Mouse (Mus musculus) heart, embryonic 16.5 days (tissue): ENCODE data around the gene 2010300C02Rik. TPM values are rescaled to one million over a fixed set of nuclear protein-coding genes. Genes with fewer than 3 reads are reported as not detected.

Experiments
- ATAC-seq: fragments of 200-750 bp; cut with Nextera tagmentation; replicated peaks from 2 replicates; pipeline ENCODE4 v1.8.0; 2017; ENCODE audit warnings: moderate number of reproducible peaks; ENCODE audit not compliant: insufficient read depth, low FRiP score; ENCODE audit errors: extremely low read depth
- H3K27ac ChIP-seq: fragments of 300-500 bp; sonication (generic); 2 replicates; pipeline ENCODE4 v1.5.1; 2014; ENCODE audit warnings: mild to moderate bottlenecking, low read length, control low read depth, moderate library complexity
- H3K27me3 ChIP-seq: fragments of 300-500 bp; sonication (generic); 2 replicates; pipeline ENCODE4 v1.6.1; 2014; ENCODE audit warnings: low read length, mixed read lengths; ENCODE audit not compliant: control insufficient read depth, insufficient read depth
- H3K36me3 ChIP-seq: fragments of 300-500 bp; sonication (generic); 2 replicates; pipeline ENCODE4 v1.6.1; 2014; ENCODE audit not compliant: control insufficient read depth, insufficient read depth
- H3K4me1 ChIP-seq: fragments of 300-500 bp; sonication (generic); 2 replicates; pipeline ENCODE4 v1.6.1; 2014; ENCODE audit warnings: low read length, mixed read lengths; ENCODE audit not compliant: control insufficient read depth, insufficient read depth
- H3K4me2 ChIP-seq: fragments of 300-500 bp; sonication (generic); 2 replicates; pipeline ENCODE4 v1.6.1; 2014; ENCODE audit warnings: low read depth, mild to moderate bottlenecking, control low read depth, low read length
- H3K4me3 ChIP-seq: fragments of 300-500 bp; sonication (generic); 2 replicates; pipeline ENCODE4 v1.5.1; 2014; ENCODE audit warnings: mild to moderate bottlenecking, control low read depth, low read length
- H3K9ac ChIP-seq: fragments of 300-500 bp; sonication (generic); 2 replicates; pipeline ENCODE4 v1.6.1; 2014; ENCODE audit warnings: low read length, control low read depth
- H3K9me3 ChIP-seq: fragments of 300-500 bp; sonication (generic); replicated peaks from 2 replicates; pipeline ENCODE4 v1.6.1; 2016; ENCODE audit warnings: low read length; ENCODE audit not compliant: control insufficient read depth
- WGBS: fragments of 180-500 bp; shearing (Covaris S2); extraction: QIAGEN DNeasy Blood & Tissue Kit; methylation state at CpG from one replicate; pipeline ENCODE4 v1.1.7; 2014; 5-methylcytosine and 5-hydroxymethylcytosine counted together
- polyA plus RNA-seq: library from polyadenylated mRNA; unstranded; fragments of >200 nt; fragmentation: Nextera tagmentation; extraction: Ambion mirVana; gene quantifications from 2 replicates; pipeline ENCODE4 v1.2.1, GENCODE M21; 2015

Gene 2010300C02Rik
- polyA plus RNA-seq, 1 experiment from 2014 or later: 4.5 TPM

DNA sequence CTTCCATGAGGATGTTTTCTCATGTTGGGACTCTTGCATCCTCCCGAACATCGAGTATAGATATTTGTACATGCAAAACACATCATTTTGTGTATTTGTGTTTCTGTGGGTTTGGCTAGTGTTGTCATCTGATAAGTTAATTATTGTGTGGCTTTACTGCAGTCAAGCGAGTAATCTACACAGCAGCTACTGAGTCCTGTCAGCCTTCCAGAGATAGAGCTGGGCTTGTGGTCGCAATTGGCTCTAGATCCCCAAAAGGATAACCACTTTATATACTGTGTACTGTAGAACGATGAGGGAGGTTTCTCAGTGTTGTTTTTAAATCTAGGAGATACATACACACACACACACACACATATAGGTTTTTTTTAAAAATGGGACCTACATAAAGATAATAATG, 16.0 kb upstream of the 2010300C02Rik start:
- 84% methylated on average over 5 of the region's 5 CpGs for WGBS
- Histone ChIP-seq H3K9ac (no peak overlapping the region), H3K27ac (no peak overlapping the region), H3K4me2 (no peak overlapping the region), H3K4me3 (no peak overlapping the region), H3K4me1 (no peaks in the 10 kb centered on the region), H3K9me3 (no peaks in the 10 kb centered on the region), H3K36me3 (no peaks in the 10 kb centered on the region), H3K27me3 (no peaks in the 10 kb centered on the region)
- ATAC-seq: no peak

DNA sequence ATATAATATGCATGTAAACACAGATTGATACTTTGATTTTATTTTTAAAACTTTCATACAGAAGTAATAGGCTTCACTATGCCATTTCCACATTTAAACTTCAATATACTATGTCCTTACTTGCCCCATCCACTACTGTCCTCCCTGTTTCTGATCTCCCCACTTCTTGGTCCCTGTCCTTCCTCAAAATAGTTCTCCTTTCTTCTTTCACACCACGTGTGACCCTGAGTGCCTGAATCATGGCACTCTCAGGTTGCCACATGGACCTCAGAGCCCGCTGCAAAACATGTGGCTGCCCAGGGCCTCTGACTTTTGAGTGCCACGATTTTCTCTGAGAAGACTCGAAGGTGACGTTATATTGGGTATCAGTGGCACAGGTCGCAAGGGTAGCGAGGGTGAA, 15.0 kb upstream of the 2010300C02Rik start:
- H3K27ac ChIP-seq: no peak overlapping the region
- ATAC-seq: no peak
- H3K36me3 ChIP-seq: no peaks in the 10 kb centered on the region
- H3K4me1 ChIP-seq: no peaks in the 10 kb centered on the region
- no peak overlapping the region for H3K4me3 ChIP-seq
- WGBS: 79% methylated on average over 7 of the region's 7 CpGs
- no peaks in the 10 kb centered on the region for H3K27me3 ChIP-seq
- H3K9me3 ChIP-seq: no peaks in the 10 kb centered on the region
- no peak overlapping the region for H3K9ac ChIP-seq
- H3K4me2 ChIP-seq: no peak overlapping the region

DNA sequence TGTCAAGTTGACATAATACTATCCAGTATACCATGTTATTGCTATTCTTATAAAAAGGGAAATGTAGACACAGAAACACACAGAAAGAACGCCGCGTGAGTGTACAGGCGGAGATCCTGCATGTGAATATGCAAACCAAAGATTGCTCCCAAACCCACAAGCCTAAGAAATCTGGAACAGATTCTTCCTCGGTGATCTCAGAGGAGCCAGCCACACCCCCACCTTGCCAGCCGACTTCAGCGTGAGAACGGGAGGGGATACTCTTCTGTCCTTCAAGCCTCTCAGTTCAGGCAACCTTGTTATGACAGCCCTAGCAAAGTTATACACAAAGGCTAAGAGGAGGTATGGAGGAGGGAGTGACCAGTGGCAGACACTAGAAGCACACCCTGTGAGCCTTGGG, 9.5 kb upstream of the 2010300C02Rik start:
- Histone ChIP-seq H3K4me3 (no peak overlapping the region), H3K27ac (no peak overlapping the region), H3K4me1 (no peaks in the 10 kb centered on the region), H3K9ac (no peak overlapping the region), H3K36me3 (no peaks in the 10 kb centered on the region), H3K27me3 (no peaks in the 10 kb centered on the region), H3K4me2 (no peak overlapping the region), H3K9me3 (no peaks in the 10 kb centered on the region)
- ATAC-seq: no peak
- WGBS: 86% methylated on average over 8 of the region's 8 CpGs

DNA sequence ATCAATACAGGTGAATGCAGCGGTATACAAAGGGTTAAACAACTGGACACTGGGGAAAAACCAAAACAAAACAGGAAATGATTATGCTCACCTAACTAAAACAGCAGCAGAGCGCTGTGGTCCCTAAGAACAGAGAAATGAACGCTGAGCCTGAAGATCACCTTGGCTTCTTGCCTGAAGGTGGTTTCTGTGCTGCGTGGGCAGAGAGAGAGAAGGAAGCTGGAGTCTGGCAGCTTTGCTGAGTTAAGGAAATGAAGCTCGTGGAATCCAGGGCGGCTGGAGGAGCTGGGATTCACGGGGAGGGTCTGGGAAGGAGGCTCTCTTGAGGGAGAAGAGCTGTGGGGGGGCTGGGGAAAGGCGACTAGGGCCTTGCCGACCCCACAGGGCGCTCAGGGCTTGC, 8.2 kb upstream of the 2010300C02Rik start:
- no peak overlapping the region for H3K4me3 ChIP-seq
- no peaks in the 10 kb centered on the region for H3K27me3 ChIP-seq
- H3K36me3 ChIP-seq: no peaks in the 10 kb centered on the region
- no peaks in the 10 kb centered on the region for H3K9me3 ChIP-seq
- H3K4me2 ChIP-seq: no peak overlapping the region
- H3K27ac ChIP-seq: no peak overlapping the region
- H3K9ac ChIP-seq: no peak overlapping the region
- ATAC-seq: no peak
- no peaks in the 10 kb centered on the region for H3K4me1 ChIP-seq
- 46% methylated on average over 10 of the region's 10 CpGs for WGBS

DNA sequence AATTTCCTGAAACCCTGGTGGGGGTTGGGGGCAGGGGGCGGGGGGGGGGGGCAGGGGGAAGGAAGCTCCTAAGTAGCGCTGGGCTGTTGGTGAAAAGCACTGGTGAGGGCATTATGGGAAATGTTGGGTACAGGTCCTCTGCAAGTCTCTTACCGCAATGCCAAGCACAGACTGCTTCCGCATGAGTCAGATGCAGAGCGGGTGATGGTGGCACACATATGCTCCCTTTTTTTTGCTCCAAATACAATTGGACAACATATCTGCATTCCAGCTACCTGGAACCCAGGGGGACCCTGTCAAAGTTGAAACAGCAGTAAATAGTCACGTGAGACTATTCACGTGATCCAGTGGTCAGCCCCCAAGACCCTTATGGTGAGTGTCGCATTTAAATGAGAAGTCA, 7.3 kb upstream of the 2010300C02Rik start:
- no peak for ATAC-seq
- 79% methylated on average over 8 of the region's 8 CpGs for WGBS
- 0 out of 2 replicates have a peak, but pooled peaks cover 1% of the 10 kb centered on the region for H3K27me3 ChIP-seq

DNA sequence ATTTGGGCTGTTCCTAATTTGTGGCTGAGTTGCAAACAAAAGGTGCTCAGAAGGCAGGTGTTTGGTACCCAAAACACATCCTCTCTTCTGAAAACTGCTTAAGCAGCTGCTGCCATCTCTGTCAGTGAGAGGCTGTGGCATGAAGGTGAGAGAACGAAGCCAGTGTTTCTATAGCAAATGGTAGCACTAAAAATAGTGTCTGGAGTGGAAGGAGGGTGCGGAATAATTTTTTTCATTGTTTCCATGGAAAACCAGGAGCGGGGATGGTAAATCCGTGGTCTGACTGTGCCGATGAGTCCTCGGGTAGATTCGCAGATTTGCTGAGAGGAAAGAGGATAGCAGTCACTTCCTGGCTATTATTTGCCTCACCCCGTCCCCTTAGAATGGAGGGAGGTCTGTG, 6.5 kb upstream of the 2010300C02Rik start:
- 62% methylated on average over 8 of the region's 8 CpGs for WGBS
- H3K27me3 ChIP-seq: peaks cover 2% of the 10 kb centered on the region; the same call in 1 of the 2 replicates
- no peak overlapping the region for H3K4me3 ChIP-seq
- no peak overlapping the region for H3K9ac ChIP-seq
- H3K27ac ChIP-seq: no peak overlapping the region
- ATAC-seq: no peak
- no peaks in the 10 kb centered on the region for H3K36me3 ChIP-seq
- no peaks in the 10 kb centered on the region for H3K9me3 ChIP-seq
- no peaks in the 10 kb centered on the region for H3K4me1 ChIP-seq
- no peak overlapping the region for H3K4me2 ChIP-seq

More for the DNA sequence above, 7.3 kb upstream of the 2010300C02Rik start:
- H3K9me3 ChIP-seq: no peaks in the 10 kb centered on the region
- H3K4me3 ChIP-seq: no peak overlapping the region
- no peak overlapping the region for H3K27ac ChIP-seq
- no peaks in the 10 kb centered on the region for H3K4me1 ChIP-seq
- H3K4me2 ChIP-seq: no peak overlapping the region
- H3K9ac ChIP-seq: no peak overlapping the region
- no peaks in the 10 kb centered on the region for H3K36me3 ChIP-seq

DNA sequence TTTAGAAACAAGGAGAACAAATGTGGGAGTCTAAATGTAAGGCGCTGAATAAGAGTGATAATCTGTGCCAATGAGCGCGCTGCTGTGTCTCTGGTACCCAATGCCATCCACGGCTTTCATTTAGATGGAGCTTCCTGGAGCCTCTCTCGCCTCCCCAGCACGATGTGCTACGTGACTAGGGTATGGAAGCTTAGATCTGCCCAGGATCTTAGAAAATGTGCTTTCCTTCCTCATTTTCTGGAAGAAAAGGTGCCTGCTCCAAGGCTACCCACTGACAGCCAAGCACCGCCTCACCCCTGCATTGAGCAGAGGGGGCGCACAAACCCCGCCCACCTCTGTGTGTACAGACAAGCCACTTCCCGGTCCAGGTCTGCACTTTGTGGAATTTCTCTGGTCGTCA, 6.0 kb upstream of the 2010300C02Rik start:
- Histone ChIP-seq H3K4me3 (no peak overlapping the region), H3K4me1 (no peaks in the 10 kb centered on the region), H3K4me2 (peak overlapping the region; percentile 12; the same call in 1 of the 2 replicates), H3K9me3 (no peaks in the 10 kb centered on the region), H3K27ac (no peak overlapping the region), H3K9ac (no peak overlapping the region), H3K27me3 (peaks cover 2% of the 10 kb centered on the region; the same call in 1 of the 2 replicates), H3K36me3 (no peaks in the 10 kb centered on the region)
- ATAC-seq: no peak
- 59% methylated on average over 12 of the region's 12 CpGs for WGBS

GRCm38 (mm10) chr1:37721092-37721491, 1.2 kb upstream of the 2010300C02Rik start:
- Histone ChIP-seq H3K4me1 (no peaks in the 10 kb centered on the region; the same call in 1 of the 2 replicates), H3K9ac (no peak overlapping the region), H3K9me3 (no peaks in the 10 kb centered on the region), H3K36me3 (no peaks in the 10 kb centered on the region), H3K4me2 (no peak overlapping the region), H3K27me3 (peaks cover 4% of the 10 kb centered on the region), H3K27ac (no peak overlapping the region), H3K4me3 (no peak overlapping the region)
- ATAC-seq: no peak
- 64% methylated on average over 5 of the region's 5 CpGs for WGBS

DNA sequence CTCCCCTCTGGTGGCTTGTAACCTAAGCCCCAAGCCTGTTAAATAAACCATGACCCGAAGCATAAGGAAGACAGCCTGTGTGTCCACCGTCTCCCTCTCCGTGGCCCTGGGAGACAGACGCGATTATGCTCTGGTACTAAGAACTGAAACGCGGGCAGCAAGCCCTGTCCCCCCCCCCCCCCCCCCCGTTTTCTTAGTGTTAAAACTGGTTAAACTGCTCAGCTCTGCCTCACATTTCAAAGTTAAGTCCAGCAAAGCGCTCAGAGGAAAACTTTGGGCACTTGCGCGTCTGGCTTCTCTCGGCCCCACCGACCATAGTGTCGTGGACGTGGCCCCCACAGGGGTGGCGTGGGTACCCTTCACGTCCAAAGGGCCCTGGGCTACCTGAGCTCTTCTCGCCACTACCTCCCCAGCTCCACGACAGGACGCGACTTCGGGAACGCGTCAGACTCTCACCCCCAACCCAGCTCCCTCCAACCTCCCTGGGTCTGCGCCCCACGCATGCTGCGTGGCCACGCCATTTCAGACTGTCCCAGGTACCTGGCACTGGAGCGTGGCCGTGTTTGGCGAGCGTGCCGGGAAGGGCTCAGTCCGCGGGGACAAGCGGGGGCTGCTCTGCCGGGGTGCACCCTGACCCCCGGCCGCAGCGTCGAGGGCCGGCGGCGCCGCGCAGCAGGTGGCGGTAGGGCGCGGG, 708 bp downstream of the 2010300C02Rik start:
- peaks cover 4% of the 10 kb centered on the region for H3K27me3 ChIP-seq
- no peaks in the 10 kb centered on the region for H3K36me3 ChIP-seq
- H3K9ac ChIP-seq: peak overlapping the region; percentile 79
- peak overlapping the region; percentile 49; the same call in 1 of the 2 replicates for H3K27ac ChIP-seq
- WGBS: 5% methylated on average over 48 of the region's 49 CpGs
- peak overlapping the region; percentile 99 for H3K4me2 ChIP-seq
- ATAC-seq: peak; percentile 33
- H3K9me3 ChIP-seq: no peaks in the 10 kb centered on the region
- H3K4me1 ChIP-seq: no peaks in the 10 kb centered on the region; the same call in 1 of the 2 replicates
- peak overlapping the region; percentile 71 for H3K4me3 ChIP-seq
